8 mouse cellular contexts compared by ENCODE assay signal in genomic region chr11:24061819-24062218, GRCm38 (mm10). TPM values are rescaled to one million over a fixed set of nuclear protein-coding genes. Genes with fewer than 3 reads are reported as not detected.
A peak's percentile ranks its signal among the peaks of the same experiment; 100 is the strongest.
DNase-seq lines count a peak whose midpoint lies in the region; ATAC-seq lines count a peak whose summit lies in the region.

No protein-coding gene starts in this region.

- H3K4me2 ChIP-seq in kidney, embryonic 14.5 days (replicated peaks; ENCODE audit: low read depth, low read length) = peak overlapping the region; percentile 23
- peak overlapping the region; percentile 57 for H3K4me2 ChIP-seq in embryonic facial prominence, embryonic 11.5 days (ENCODE audit: low read depth, low read length)
- H3K4me2 ChIP-seq in intestine, embryonic 16.5 days (ENCODE audit: low read depth, low read length) = peak overlapping the region; percentile 52
- H3K4me2 ChIP-seq in neural tube, embryonic 12.5 days (replicated peaks) = peak overlapping the region; percentile 69

- H3K9me3 ChIP-seq in kidney, embryonic 14.5 days (ENCODE audit: control insufficient read depth, low read length) = no peaks in the 10 kb centered on the region
- H3K9me3 ChIP-seq in embryonic facial prominence, embryonic 11.5 days (replicated peaks; ENCODE audit: control insufficient read depth, low read length) = no peaks in the 10 kb centered on the region
- H3K9me3 ChIP-seq in intestine, embryonic 16.5 days (ENCODE audit: control insufficient read depth, low read length) = no peaks in the 10 kb centered on the region
- H3K9me3 ChIP-seq in neural tube, embryonic 12.5 days = no peaks in the 10 kb centered on the region

- peak overlapping the region; percentile 12; the same call in 1 of the 2 replicates for H3K4me3 ChIP-seq in kidney, embryonic 14.5 days (ENCODE audit: low read length)
- H3K4me3 ChIP-seq in embryonic facial prominence, embryonic 11.5 days (ENCODE audit: low read depth, low read length) = peak overlapping the region; percentile 25
- H3K4me3 ChIP-seq in intestine, embryonic 16.5 days (ENCODE audit: low read length) = peak overlapping the region; percentile 36
- H3K4me3 ChIP-seq in neural tube, embryonic 12.5 days = peak overlapping the region; percentile 22

- no peak overlapping the region for H3K9ac ChIP-seq in kidney, embryonic 14.5 days (ENCODE audit: low read depth, low read length)
- H3K9ac ChIP-seq in embryonic facial prominence, embryonic 11.5 days (replicated peaks; ENCODE audit: low read length) = 0 out of 2 replicates have a peak overlapping the region, but pooled peaks have one; percentile 22
- H3K9ac ChIP-seq in intestine, embryonic 16.5 days (ENCODE audit: low read depth, low read length) = 0 out of 2 replicates have a peak overlapping the region, but pooled peaks have one; percentile 29
- H3K9ac ChIP-seq in neural tube, embryonic 12.5 days = peak overlapping the region; percentile 48; the same call in 1 of the 2 replicates

- 3% methylated on average over 14 of the region's 14 CpGs for WGBS in kidney, embryonic 14.5 days
- 0% methylated on average over 14 of the region's 14 CpGs for WGBS in embryonic facial prominence, embryonic 11.5 days
- 2% methylated on average over 14 of the region's 14 CpGs for WGBS in intestine, embryonic 16.5 days
- under 1% methylated on average over 14 of the region's 14 CpGs for WGBS in neural tube, embryonic 12.5 days

- H3K27me3 ChIP-seq in kidney, embryonic 14.5 days (ENCODE audit: control insufficient read depth, insufficient read depth, low read length) = peaks cover 64% of the 10 kb centered on the region
- no peaks in the 10 kb centered on the region for H3K27me3 ChIP-seq in embryonic facial prominence, embryonic 11.5 days (ENCODE audit: control insufficient read depth, insufficient read depth, low read length)
- H3K27me3 ChIP-seq in intestine, embryonic 16.5 days (replicated peaks; ENCODE audit: control insufficient read depth, insufficient read depth, low read length) = peaks cover 6% of the 10 kb centered on the region; the same call in 1 of the 2 replicates
- H3K27me3 ChIP-seq in neural tube, embryonic 12.5 days (replicated peaks) = no peaks in the 10 kb centered on the region

- H3K27ac ChIP-seq in kidney, embryonic 14.5 days (ENCODE audit: low read depth, low read length) = no peak overlapping the region
- H3K27ac ChIP-seq in embryonic facial prominence, embryonic 11.5 days (replicated peaks; ENCODE audit: low read depth, low read length) = no peak overlapping the region; the same call in 1 of the 2 replicates
- no peak overlapping the region for H3K27ac ChIP-seq in intestine, embryonic 16.5 days (ENCODE audit: low read length)
- H3K27ac ChIP-seq in neural tube, embryonic 12.5 days = no peak overlapping the region; the same call in 1 of the 2 replicates

- H3K4me1 ChIP-seq in kidney, embryonic 14.5 days (ENCODE audit: control insufficient read depth, insufficient read depth, low read length) = 0 out of 2 replicates have a peak, but pooled peaks cover 4% of the 10 kb centered on the region
- H3K4me1 ChIP-seq in embryonic facial prominence, embryonic 11.5 days (ENCODE audit: control insufficient read depth, insufficient read depth, low read length) = peaks cover 7% of the 10 kb centered on the region; the same call in 1 of the 2 replicates
- peaks cover 10% of the 10 kb centered on the region for H3K4me1 ChIP-seq in intestine, embryonic 16.5 days (ENCODE audit: control insufficient read depth, insufficient read depth, low read length)
- peaks cover 20% of the 10 kb centered on the region for H3K4me1 ChIP-seq in neural tube, embryonic 12.5 days

- no peak for DNase-seq in kidney, postnatal 14 days
- peak; percentile 67 for DNase-seq in embryonic facial prominence, embryonic 11.5 days (ENCODE audit: low spot score)
- DNase-seq in spleen, postnatal 36 days (ENCODE audit: low spot score in 2 of 2) = no peak
- no peak for DNase-seq in right cerebral cortex, adult 2 months (ENCODE audit: low spot score in 2 of 2)
- DNase-seq in Muller cell, postnatal 12 days (ENCODE audit: inconsistent ontology term) = no peak

- no peak for ATAC-seq in kidney, embryonic 14.5 days (ENCODE audit: low FRiP score, low TSS enrichment)
- ATAC-seq in embryonic facial prominence, embryonic 11.5 days (replicated peaks; ENCODE audit: insufficient number of reproducible peaks, low FRiP score, low TSS enrichment, low read depth) = peak; percentile 71
- no peak for ATAC-seq in intestine, embryonic 16.5 days
- ATAC-seq in neural tube, embryonic 12.5 days (ENCODE audit: low FRiP score, low read depth) = peak; percentile 90

- no peaks in the 10 kb centered on the region for H3K36me3 ChIP-seq in kidney, embryonic 14.5 days (ENCODE audit: control insufficient read depth, insufficient read depth, low read length)
- no peaks in the 10 kb centered on the region for H3K36me3 ChIP-seq in embryonic facial prominence, embryonic 11.5 days (replicated peaks; ENCODE audit: control insufficient read depth, insufficient read depth, low read depth, low read length)
- H3K36me3 ChIP-seq in intestine, embryonic 16.5 days (ENCODE audit: control insufficient read depth, insufficient read depth, low read length) = no peaks in the 10 kb centered on the region
- no peaks in the 10 kb centered on the region for H3K36me3 ChIP-seq in neural tube, embryonic 12.5 days

RNA-seq across cellular contexts. Expression of gene A830031A19Rik, which starts 13.0 kb away (rescaled TPM):
- not detected in 2 replicates for polyA plus RNA-seq in kidney, embryonic 14.5 days (2014; fragmentation: Nextera tagmentation; extraction: Ambion mirVana)
- not detected in 2 replicates for polyA plus RNA-seq in embryonic facial prominence, embryonic 11.5 days (2014; fragmentation: Nextera tagmentation; extraction: Ambion mirVana)
- not detected in 2 replicates for polyA plus RNA-seq in intestine, embryonic 16.5 days (2015; fragmentation: Nextera tagmentation; extraction: Ambion mirVana)
- polyA plus RNA-seq in neural tube, embryonic 12.5 days (2016; fragmentation: Nextera tagmentation; extraction: Ambion mirVana) = not detected in 2 replicates

RNA-seq across cellular contexts. Expression of gene Bcl11a, which starts 16.0 kb away (rescaled TPM):
- 2.6 and 2.8 TPM in 2 replicates for polyA plus RNA-seq in kidney, embryonic 14.5 days (2014; fragmentation: Nextera tagmentation; extraction: Ambion mirVana)
- polyA plus RNA-seq in embryonic facial prominence, embryonic 11.5 days (2014; fragmentation: Nextera tagmentation; extraction: Ambion mirVana) = 66.1 and 71.9 TPM in 2 replicates
- 13.1 and 14.8 TPM in 2 replicates for polyA plus RNA-seq in intestine, embryonic 16.5 days (2015; fragmentation: Nextera tagmentation; extraction: Ambion mirVana)
- 96.6 and 101 TPM in 2 replicates for polyA plus RNA-seq in neural tube, embryonic 12.5 days (2016; fragmentation: Nextera tagmentation; extraction: Ambion mirVana)

Comparison
In these comparisons a context has a peak if more than half of its experiments do, and no peak if none do; other contexts are left out.
1. ATAC-seq: peak in embryonic facial prominence, embryonic 11.5 days (single experiment) and neural tube, embryonic 12.5 days (single experiment); none in kidney, embryonic 14.5 days (single experiment) and intestine, embryonic 16.5 days (single experiment).
2. Peak in every context shown above with its lines, with median percentiles within 50 percentile points of each other: H3K4me2 ChIP-seq and H3K4me3 ChIP-seq.